Mouse (Mus musculus): ENCODE data around the gene 4930435E12Rik. TPM values are rescaled to one million over a fixed set of nuclear protein-coding genes. Genes with fewer than 3 reads are reported as not detected.
A peak's percentile ranks its signal among the peaks of the same experiment; 100 is the strongest.

The 4930435E12Rik gene
- total RNA-seq, 2 experiments from 2014 or later: not detected

GRCm38 (mm10) chr16:38769529-38769928, 59.0 kb downstream of the 4930435E12Rik start:
- DNase-seq: no peak

- no peak for DNase-seq
Measured at GRCm38 (mm10) chr16:38768386-38768785, 60.2 kb downstream of the 4930435E12Rik start.

- DNase-seq: peak; percentile 67 to 73
Measured at GRCm38 (mm10) chr16:38767761-38768160, 60.8 kb downstream of the 4930435E12Rik start.

- no peak for DNase-seq
Measured at GRCm38 (mm10) chr16:38766671-38767070, 61.9 kb downstream of the 4930435E12Rik start.

- DNase-seq: no peak
Measured at GRCm38 (mm10) chr16:38763508-38763907, 65.0 kb downstream of the 4930435E12Rik start.

- no peak for DNase-seq
Measured at GRCm38 (mm10) chr16:38762401-38762800, 66.1 kb downstream of the 4930435E12Rik start.

Other genes with a start within 250 kb of the 4930435E12Rik start
- 10 to 100 TPM; 16.7 to 20.1 TPM for gene Arhgap31, start 115.5 kb downstream of the 4930435E12Rik start, total RNA-seq (2021)
- gene B4galt4, start 86.5 kb downstream of the 4930435E12Rik start, total RNA-seq (2021): 10 to 100 TPM; 29.8 to 38.8 TPM
- gene Upk1b, start 28.4 kb downstream of the 4930435E12Rik start, total RNA-seq (2021): 1 to 10 TPM; 1.4 to 1.5 TPM
- gene Igsf11, start 63.9 kb upstream of the 4930435E12Rik start, total RNA-seq (2021): 10 to 100 TPM; 43.9 to 46.8 TPM